Mouse (Mus musculus): ENCODE results near the gene Ankrd23. TPM values are rescaled to one million over a fixed set of nuclear protein-coding genes. Genes with fewer than 3 reads are reported as not detected.
A peak's percentile ranks its signal among the peaks of the same experiment; 100 is the strongest.

Gene Ankrd23
- polyA plus RNA-seq, 1 experiment from 2014 or later: 2.0 TPM

GRCm38 (mm10) chr1:36540807-36541206 is 4.1 kb upstream of the Ankrd23 start:
- Histone ChIP-seq H3K4me1 (ENCODE audit: insufficient read depth) (peaks cover 10% of the 10 kb centered on the region; the same call in 1 of the 2 replicates), H3K27me3 (ENCODE audit: insufficient read depth, low read length) (no peaks in the 10 kb centered on the region), H3K9me3 (ENCODE audit: low read length) (no peaks in the 10 kb centered on the region), H3K27ac (ENCODE audit: low read depth) (no peak overlapping the region), H3K4me2 (ENCODE audit: low read depth, low read length) (no peak overlapping the region), H3K36me3 (replicated peaks; ENCODE audit: insufficient read depth, low read length) (peaks cover 12% of the 10 kb centered on the region; the same call in 1 of the 2 replicates), H3K9ac (replicated peaks) (no peak overlapping the region), H3K4me3 (ENCODE audit: low read depth, low read length) (no peak overlapping the region)
- ATAC-seq: no peak
- DNase-seq: no peak
- TF ChIP-seq CTCF (IDR thresholded peaks at IDR 0.05; ENCODE audit: low read depth) (no peak), EP300 (IDR thresholded peaks at IDR 0.05; ENCODE audit: low read depth) (no peak)
- WGBS (ENCODE audit: insufficient replicate concordance): 86% methylated on average over 12 of the region's 12 CpGs

GRCm38 (mm10) chr1:36540132-36540531 is 3.4 kb upstream of the Ankrd23 start:
- 81% methylated on average over 11 of the region's 11 CpGs for WGBS (ENCODE audit: insufficient replicate concordance)
- H3K27ac ChIP-seq (ENCODE audit: low read depth): no peak overlapping the region
- no peak for DNase-seq

GRCm38 (mm10) chr1:36539186-36539585 is 2.5 kb upstream of the Ankrd23 start, which contains the start of gene Gm42417:
Gene Gm42417 (minus strand): TSS chr1:36539429.
- no peaks in the 10 kb centered on the region for H3K9me3 ChIP-seq (ENCODE audit: low read length)
- no peak within 1 kb of the TSS for H3K4me2 ChIP-seq (ENCODE audit: low read depth, low read length)
- peaks cover 19% of the 10 kb centered on the region; the same call in 1 of the 2 replicates for H3K4me1 ChIP-seq (ENCODE audit: insufficient read depth)
- H3K27me3 ChIP-seq (ENCODE audit: insufficient read depth, low read length): no peaks in the 10 kb centered on the region
- ATAC-seq (peak; percentile 97), DNase-seq (peak; percentile 76)
- TF ChIP-seq CTCF (IDR thresholded peaks at IDR 0.05; ENCODE audit: low read depth): 0 out of 2 replicates have a peak, but pooled peaks have one; percentile 1
- 0 out of 2 replicates have a peak, but pooled peaks have one; percentile 21 for TF ChIP-seq EP300 (IDR thresholded peaks at IDR 0.05; ENCODE audit: low read depth)
- H3K4me3 ChIP-seq (ENCODE audit: low read depth, low read length): no peak within 1 kb of the TSS
- H3K9ac ChIP-seq (replicated peaks): no peak within 1 kb of the TSS
- 44% methylated on average over 7 of the region's 9 CpGs for WGBS (ENCODE audit: insufficient replicate concordance)
- H3K27ac ChIP-seq (ENCODE audit: low read depth): peak within 1 kb of the TSS; percentile 70
- peaks cover 12% of the 10 kb centered on the region; the same call in 1 of the 2 replicates for H3K36me3 ChIP-seq (replicated peaks; ENCODE audit: insufficient read depth, low read length)

More at GRCm38 (mm10) chr1:36540132-36540531, 3.4 kb upstream of the Ankrd23 start:
- H3K9ac ChIP-seq (replicated peaks): no peak overlapping the region
- H3K4me1 ChIP-seq (ENCODE audit: insufficient read depth): peaks cover 13% of the 10 kb centered on the region; the same call in 1 of the 2 replicates
- TF ChIP-seq EP300 (IDR thresholded peaks at IDR 0.05; ENCODE audit: low read depth): no peak
- H3K9me3 ChIP-seq (ENCODE audit: low read length): no peaks in the 10 kb centered on the region
- H3K27me3 ChIP-seq (ENCODE audit: insufficient read depth, low read length): no peaks in the 10 kb centered on the region
- ATAC-seq: no peak
- H3K4me2 ChIP-seq (ENCODE audit: low read depth, low read length): no peak overlapping the region
- H3K4me3 ChIP-seq (ENCODE audit: low read depth, low read length): no peak overlapping the region
- peaks cover 12% of the 10 kb centered on the region; the same call in 1 of the 2 replicates for H3K36me3 ChIP-seq (replicated peaks; ENCODE audit: insufficient read depth, low read length)

GRCm38 (mm10) chr1:36538727-36539126 is 2.0 kb upstream of the Ankrd23 start:
- DNase-seq: no peak
- Histone ChIP-seq H3K4me3 (ENCODE audit: low read depth, low read length) (no peak overlapping the region), H3K9me3 (ENCODE audit: low read length) (no peaks in the 10 kb centered on the region), H3K4me1 (ENCODE audit: insufficient read depth) (peaks cover 19% of the 10 kb centered on the region; the same call in 1 of the 2 replicates), H3K36me3 (replicated peaks; ENCODE audit: insufficient read depth, low read length) (peaks cover 12% of the 10 kb centered on the region; the same call in 1 of the 2 replicates), H3K9ac (replicated peaks) (no peak overlapping the region), H3K27ac (ENCODE audit: low read depth) (peak overlapping the region; percentile 70), H3K27me3 (ENCODE audit: insufficient read depth, low read length) (no peaks in the 10 kb centered on the region), H3K4me2 (ENCODE audit: low read depth, low read length) (no peak overlapping the region)
- TF ChIP-seq CTCF (IDR thresholded peaks at IDR 0.05; ENCODE audit: low read depth): no peak
- TF ChIP-seq EP300 (IDR thresholded peaks at IDR 0.05; ENCODE audit: low read depth): no peak
- peak; percentile 62 for ATAC-seq
- 58% methylated on average over 4 of the region's 4 CpGs for WGBS (ENCODE audit: insufficient replicate concordance)

- H3K4me2 ChIP-seq (ENCODE audit: low read depth, low read length): no peak overlapping the region
- TF ChIP-seq EP300 (IDR thresholded peaks at IDR 0.05; ENCODE audit: low read depth) (no peak), CTCF (IDR thresholded peaks at IDR 0.05; ENCODE audit: low read depth) (no peak)
- no peaks in the 10 kb centered on the region for H3K27me3 ChIP-seq (ENCODE audit: insufficient read depth, low read length)
- no peak for DNase-seq
- H3K27ac ChIP-seq (ENCODE audit: low read depth): peak overlapping the region; percentile 78
- H3K9ac ChIP-seq (replicated peaks): no peak overlapping the region
- H3K36me3 ChIP-seq (replicated peaks; ENCODE audit: insufficient read depth, low read length): 0 out of 2 replicates have a peak, but pooled peaks cover 8% of the 10 kb centered on the region
- no peak for ATAC-seq
- H3K4me3 ChIP-seq (ENCODE audit: low read depth, low read length): no peak overlapping the region
- peaks cover 19% of the 10 kb centered on the region; the same call in 1 of the 2 replicates for H3K4me1 ChIP-seq (ENCODE audit: insufficient read depth)
- H3K9me3 ChIP-seq (ENCODE audit: low read length): no peaks in the 10 kb centered on the region
- WGBS (ENCODE audit: insufficient replicate concordance): 60% methylated on average over 8 of the region's 8 CpGs
Observed at GRCm38 (mm10) chr1:36536397-36536728, 320 bp downstream of the Ankrd23 start.

- H3K4me2 ChIP-seq (ENCODE audit: low read depth, low read length): no peak overlapping the region
- peaks cover 19% of the 10 kb centered on the region; the same call in 1 of the 2 replicates for H3K4me1 ChIP-seq (ENCODE audit: insufficient read depth)
- H3K36me3 ChIP-seq (replicated peaks; ENCODE audit: insufficient read depth, low read length): 0 out of 2 replicates have a peak, but pooled peaks cover 8% of the 10 kb centered on the region
- ATAC-seq: no peak
- 0 out of 2 replicates have a peak overlapping the region, but pooled peaks have one; percentile 34 for H3K9ac ChIP-seq (replicated peaks)
- H3K4me3 ChIP-seq (ENCODE audit: low read depth, low read length): no peak overlapping the region
- H3K27ac ChIP-seq (ENCODE audit: low read depth): peak overlapping the region; percentile 78
- H3K27me3 ChIP-seq (ENCODE audit: insufficient read depth, low read length): no peaks in the 10 kb centered on the region
- TF ChIP-seq EP300 (IDR thresholded peaks at IDR 0.05; ENCODE audit: low read depth) (no peak), CTCF (IDR thresholded peaks at IDR 0.05; ENCODE audit: low read depth) (no peak)
- no peaks in the 10 kb centered on the region for H3K9me3 ChIP-seq (ENCODE audit: low read length)
- 75% methylated on average over 11 of the region's 11 CpGs for WGBS (ENCODE audit: insufficient replicate concordance)
- no peak for DNase-seq
Observed at GRCm38 (mm10) chr1:36535477-36536396, 946 bp downstream of the Ankrd23 start.

Measured in liver, postnatal 0 days (tissue).